Mouse (Mus musculus) cerebellum, adult 8-10 months (tissue): ENCODE measurements around the gene Grm1.

Experiments used
- DNase-seq: peaks from one replicate; pipeline ENCODE4 v3.0.0; 2022

The Grm1 gene

DNA sequence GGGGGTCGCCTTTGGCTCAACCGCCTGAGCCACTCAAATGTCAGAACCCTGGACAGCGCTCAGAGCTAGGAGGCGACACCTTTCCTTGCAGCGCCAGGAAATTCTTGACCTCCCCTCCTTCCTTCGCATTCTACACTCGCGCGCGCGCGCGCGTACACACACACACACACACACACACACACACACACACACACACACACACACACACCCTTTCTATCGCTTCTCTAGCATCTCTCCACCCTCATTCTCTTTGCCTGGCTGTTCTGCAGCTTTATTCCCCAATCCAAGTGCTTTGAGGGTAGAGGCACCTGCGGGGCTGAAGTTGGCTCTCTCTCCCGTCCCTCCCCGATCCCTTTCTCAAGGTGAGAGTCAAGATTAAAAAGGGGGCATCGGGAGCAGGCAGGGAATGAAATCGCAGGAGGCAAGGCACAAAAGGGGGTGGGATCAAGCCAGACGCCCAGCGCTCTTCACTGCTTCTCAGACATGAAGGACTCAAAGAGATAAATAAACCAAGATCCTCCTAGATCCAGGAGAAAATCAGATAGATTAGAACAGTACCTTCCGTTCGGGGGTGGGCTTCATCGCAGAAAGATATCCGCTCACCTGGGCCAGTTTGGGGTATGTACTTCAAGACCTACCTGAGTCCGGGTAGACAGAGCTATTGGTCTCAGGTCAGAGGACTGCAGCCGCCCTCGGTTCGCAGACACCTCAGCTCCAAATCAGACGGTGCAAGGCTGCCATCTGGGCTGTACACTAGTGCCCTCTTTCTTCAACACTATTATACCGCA lies at the start of gene Grm1:
Gene Grm1, minus strand, starts transcription at position 746 of the 788 bp plus-strand sequence.
- peak; percentile 79 for DNase-seq

DNA sequence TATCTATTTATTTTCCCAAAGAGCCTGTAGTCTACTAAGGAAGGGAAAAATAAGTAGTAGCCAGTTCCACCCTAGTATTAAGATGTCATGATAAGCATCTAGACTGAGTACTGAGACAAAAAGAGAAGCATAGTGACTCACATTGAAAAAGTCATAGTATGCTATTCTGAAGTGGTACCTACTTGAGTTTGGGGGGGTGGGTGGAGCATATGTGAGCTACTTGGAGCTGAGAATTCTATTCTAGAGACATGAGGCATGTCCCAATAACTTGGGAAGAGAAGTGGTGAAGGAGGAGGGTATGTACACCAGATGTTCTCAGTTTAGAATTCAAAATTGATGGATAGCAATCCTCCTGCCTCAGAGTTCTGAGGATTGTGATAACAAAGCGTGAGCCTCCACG lies 39.6 kb upstream of the Grm1 start:
- no peak for DNase-seq

DNA sequence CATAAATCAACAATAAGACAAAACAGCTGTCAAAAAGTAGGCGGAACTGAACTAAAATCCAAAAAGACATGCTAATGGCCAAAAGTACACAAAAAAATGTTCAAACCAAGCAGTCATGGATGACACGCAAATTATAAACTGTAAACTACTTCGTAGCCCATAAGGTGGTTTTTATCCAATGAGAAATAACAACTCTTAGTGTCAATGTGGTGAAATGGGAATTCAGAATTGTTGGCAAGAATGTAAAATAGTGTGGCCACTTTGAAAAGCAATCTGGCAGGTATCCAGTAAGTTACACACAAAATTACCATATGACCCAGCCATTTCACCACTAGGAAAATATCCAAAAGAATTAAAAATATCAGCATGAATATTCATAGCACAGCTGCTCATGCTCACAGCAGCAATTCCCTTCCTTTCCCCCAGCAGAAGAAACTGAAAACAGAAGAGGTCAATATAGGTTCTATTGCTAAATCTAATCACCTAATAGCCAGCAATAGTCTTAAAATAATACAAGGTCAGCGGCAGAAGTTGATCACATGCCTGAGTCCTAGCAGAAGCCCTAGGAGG lies 16.4 kb upstream of the Grm1 start:
- no peak for DNase-seq

DNA sequence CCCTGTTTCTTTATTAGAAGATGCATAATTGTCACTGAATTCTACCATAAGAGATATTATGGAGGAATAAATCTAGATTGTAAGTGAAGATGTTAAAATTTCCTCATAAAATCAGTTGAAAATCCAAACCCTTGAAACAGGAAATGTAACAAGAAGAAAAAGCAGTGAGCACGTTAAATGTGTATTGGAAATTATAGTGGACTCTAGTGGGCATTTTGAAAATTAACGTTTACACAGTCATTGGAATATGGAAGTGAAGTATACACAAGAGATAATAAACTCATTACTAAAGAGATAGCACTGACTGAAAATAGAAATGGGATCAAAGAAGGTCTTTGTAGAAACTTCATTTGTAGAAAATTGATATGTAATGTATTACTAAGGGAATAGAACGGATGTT lies 4.2 kb upstream of the Grm1 start:
- no peak for DNase-seq

DNA sequence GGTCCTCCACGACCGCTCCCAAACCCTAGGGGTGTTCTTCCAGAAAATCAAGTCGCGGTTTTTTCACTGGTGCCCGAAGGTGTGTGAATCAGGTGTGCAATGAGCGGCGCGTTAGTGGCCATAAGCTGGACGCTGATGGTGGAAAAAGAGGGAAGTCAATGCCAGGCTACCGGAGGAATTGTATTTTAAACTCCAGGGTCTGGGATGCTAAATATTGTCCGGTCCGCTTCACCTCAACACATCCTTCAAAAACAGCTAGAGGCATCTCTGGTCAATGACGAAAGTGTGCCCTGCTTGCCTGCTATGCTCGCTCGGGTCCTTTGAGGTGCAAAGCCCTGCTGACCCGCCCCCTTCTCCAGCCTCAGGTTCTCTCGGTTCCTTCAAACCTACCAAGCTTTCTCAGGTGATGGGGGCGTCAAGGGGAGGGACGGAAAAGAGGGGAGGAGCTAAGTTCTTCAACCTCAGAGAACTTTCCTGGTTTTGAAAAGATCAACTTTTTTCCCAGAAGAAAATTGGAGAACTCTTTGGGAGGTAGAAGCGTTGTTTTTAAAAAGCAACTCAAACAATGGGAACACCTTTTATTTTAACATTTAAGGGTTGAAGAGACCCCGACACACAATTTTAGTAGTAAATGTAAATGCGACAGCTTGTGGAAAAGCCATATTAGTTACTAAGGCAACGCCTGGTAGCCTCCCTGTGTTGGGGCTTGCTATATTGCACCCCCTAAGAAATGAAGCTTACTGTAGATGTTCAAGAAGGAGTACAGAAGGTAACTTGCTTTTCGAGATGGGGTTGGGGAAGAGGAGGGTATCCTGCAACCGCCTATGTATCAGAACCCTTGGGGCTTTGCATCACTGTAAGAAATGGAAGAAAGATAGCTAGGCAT lies 1.2 kb downstream of the Grm1 start:
- peak; percentile 54 for DNase-seq

DNA sequence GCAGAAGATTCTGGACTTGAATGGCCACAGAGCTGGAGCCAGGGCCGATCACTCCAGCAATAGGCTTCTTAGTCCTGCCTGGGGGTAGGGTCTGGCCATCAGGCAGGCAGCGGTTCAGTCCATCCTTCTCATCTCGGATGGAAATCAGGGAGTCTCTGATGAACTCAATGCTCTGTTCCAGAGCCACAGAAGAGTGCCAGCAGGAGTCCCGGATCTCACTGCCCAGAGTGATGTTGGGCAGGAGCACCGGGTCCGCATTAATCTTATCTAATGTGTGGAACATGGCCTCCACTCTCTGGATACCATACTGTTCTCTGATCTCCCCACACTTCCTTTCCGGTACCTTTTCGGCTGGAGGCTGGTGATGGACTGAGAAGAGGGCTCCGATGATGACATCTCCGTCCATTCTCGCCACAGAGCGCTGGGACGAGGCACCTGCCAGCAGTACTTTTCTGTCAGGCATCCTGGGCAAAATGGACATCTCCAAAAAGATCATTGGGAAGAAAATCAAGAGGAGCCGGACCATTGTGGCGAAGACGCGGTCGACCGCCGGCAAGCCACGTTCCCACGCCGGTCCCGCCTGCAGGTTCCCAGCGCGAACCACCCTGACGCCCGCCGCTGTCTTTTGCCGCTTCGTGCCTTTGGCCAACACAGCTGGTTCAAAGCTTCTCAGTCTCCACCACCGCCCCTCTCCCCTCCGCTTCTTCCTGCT lies 2.0 kb downstream of the Grm1 start:
- peak; percentile 53 for DNase-seq

GRCm38 (mm10) chr10:11079506-11079905 lies 2.6 kb downstream of the Grm1 start:
- DNase-seq, result no peak

- no peak for DNase-seq
Observed at GRCm38 (mm10) chr10:11065136-11065535, 17.0 kb downstream of the Grm1 start.

DNA sequence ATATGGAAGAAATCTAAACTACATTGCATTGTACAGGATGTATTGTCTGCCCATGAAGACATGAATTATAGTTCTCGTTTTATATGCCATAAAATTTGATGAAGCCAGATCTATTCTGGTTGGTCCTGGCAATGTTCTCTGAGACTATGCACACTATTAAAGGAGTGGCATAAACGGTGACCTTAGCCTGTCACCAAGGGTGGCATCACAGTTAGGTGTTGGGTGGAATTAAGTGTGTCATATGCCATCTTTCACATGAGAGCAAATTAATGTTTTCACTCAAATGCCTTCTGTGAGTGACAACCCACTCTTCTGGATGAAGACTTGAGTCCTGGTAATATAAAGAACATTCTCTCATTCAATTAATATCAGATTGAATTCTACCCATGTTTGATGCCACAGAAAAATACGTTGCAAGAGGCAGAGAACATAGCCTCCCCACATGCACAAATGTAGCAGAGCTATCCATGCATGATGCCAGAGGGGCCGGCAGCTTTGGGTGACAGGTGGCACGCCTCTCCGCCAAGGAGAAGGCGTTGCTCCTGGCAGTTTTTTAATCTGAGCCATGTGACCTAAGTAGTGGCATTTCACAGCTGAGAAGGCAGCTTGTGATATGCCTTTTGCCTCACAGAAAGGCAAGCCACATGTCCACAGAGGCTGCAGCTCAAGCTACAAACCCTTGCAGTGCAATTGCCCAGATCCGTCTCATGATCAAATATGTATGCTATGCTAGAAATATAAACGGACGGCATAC lies 20.7 kb downstream of the Grm1 start:
- DNase-seq, result peak; percentile 85

GRCm38 (mm10) chr10:11049361-11049760 lies 32.8 kb downstream of the Grm1 start:
- no peak for DNase-seq

DNA sequence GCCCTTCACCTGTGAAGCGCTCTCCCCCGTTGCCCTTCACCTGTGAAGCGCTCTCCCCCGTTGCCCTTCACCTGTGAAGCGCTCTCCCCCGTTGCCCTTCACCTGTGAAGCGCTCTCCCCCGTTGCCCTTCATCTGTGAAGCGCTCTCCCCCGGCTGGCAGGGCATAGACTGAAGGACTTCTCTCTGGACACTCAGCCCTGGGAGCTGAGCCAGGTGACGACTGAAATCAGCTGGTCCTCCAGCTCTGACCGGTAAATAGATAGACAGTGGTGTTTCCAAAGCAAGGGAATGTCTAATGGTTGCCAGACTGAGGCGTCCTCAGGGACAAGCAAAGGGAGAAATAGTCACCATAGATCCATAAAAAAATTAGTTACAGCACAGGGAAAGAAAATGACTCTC lies 36.7 kb downstream of the Grm1 start:
- peak; percentile 59 for DNase-seq

GRCm38 (mm10) chr10:11044455-11045106 lies 37.6 kb downstream of the Grm1 start:
- DNase-seq, result no peak

- no peak for DNase-seq
Observed at GRCm38 (mm10) chr10:11039323-11039722, 42.8 kb downstream of the Grm1 start.

DNA sequence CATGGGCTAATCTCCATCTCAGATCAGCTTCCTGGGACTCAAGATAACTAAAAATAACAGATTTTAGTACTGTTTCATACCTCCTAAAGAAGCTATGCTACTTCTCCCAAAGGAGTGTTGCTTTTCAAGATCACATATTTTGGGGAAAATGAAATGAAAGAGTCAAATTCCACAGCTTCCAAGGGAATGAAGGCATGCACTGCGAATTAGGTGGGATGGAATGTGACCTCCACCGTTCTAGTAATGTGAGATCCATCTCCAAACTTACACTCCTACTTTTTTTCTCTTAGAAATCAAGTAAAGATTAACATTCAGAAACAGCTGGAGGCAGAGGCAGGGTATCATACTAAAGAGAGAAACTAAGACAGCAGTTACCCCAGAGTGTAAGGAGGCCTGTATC lies 49.9 kb downstream of the Grm1 start:
- no peak for DNase-seq

DNA sequence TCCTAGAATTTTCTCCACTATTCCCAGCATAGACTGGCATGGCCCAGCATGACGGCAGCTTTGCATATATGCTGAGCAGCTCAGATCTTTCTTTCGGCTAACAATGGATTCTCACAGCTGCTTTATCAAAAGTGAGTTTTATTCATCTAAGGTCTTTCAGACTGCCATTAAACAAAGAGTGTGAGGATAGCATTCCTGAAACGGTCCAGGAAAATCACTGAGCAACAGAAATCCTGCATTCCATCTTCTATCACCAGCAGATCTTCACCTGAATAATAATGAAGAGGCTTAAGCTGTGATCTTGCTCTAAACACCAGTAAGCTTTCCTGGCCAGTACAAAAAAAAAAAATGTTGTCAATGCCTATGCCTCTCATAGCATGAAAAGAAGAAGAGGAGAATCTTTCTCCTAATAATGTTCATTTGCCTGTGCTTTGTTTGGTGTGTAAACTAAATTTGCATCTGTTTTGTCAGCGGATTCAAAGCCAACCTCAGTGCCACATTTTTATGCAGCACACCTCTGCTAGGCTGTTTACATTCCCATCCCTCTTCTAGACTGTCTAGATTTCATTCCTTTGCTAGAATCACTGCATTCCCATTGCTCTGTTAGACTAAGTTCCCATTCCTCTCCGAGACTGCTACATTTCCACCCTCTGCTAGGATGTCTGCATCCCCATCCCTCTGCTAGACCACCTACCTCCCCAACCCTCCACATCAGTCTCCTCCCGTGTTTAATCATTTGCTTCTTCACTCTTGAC lies 56.2 kb downstream of the Grm1 start:
- no peak for DNase-seq

DNA sequence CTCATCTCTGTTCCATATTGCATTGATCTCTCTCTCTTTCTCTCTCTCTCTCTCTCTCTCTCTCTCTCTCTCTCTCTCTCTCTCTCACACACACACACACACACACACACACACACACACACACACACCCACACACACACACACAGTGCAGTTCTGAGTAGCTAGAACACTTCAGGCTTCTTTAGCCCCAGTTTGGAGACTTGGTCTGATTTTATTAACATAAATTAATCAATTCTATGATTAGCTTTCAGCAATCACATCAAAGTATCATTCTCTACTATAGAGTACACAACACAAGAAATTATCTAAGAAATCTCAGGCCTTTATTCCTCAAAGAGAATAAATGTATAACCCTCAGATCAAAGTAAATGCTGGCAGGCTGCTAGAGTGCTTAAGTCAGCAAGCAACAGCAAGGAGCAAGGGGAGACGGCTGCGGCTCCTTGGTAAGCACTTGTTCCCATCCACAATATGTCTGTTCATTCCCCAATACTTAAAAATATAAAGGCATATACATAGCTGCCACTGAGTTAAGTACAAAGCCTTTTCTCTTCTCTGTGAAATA lies 63.1 kb downstream of the Grm1 start:
- no peak for DNase-seq

DNA sequence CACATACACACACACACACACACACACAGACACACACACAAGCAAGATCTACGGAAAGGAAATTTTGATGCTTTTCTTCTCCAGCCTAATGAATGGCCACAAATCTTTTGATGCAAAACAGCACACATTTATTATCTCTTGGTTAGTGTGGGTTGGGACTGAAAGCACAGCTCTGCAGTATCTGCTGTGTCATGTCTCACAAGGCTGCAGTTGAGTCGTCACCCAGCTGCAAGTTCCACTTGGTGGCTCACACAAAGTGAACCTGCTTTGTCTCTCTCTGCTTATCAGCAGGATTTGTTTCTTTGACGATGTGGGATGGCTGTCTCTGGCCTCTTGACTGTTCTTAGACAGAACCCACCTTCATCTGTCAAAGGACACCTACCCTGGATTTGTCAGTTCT lies 68.5 kb downstream of the Grm1 start:
- DNase-seq, result no peak

DNA sequence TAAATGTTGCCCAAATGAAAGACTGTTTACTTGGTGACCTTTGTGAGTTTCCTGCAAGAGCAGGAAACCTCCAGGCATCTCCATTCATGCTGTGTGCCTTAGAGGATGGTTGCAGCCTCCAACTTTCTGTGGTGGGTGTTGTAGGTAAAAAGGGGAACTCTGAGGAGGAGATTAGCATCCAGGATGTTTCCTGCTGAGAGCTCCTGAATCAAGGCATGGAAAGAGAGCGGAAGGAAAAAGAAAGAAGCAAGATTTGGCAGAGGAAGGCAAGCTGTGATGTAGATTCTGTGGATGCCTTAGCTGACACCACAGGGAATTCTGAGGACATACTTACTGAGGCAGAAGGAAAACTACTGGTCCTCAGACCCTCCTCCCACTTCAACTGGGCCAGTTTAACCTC lies 85.4 kb downstream of the Grm1 start:
- DNase-seq, result no peak

DNA sequence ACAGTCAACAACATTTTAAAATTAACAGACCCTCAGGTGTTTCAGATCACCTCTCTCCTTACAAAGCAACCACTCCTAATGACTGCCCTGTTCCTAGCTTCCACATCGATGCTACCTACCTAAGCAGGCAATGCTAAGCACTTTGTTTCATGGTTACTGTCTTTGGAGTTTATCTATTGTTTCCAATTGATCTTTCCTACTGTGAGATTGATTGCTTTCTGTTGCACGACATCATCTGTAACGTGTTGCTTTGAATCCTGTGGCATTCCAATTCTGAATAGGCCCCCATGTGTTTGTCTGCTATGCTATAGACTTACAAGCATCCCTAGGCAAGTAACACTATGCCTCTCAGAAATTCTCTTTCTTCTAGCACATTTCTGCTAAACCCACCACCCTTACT lies 90.4 kb downstream of the Grm1 start:
- no peak for DNase-seq

DNA sequence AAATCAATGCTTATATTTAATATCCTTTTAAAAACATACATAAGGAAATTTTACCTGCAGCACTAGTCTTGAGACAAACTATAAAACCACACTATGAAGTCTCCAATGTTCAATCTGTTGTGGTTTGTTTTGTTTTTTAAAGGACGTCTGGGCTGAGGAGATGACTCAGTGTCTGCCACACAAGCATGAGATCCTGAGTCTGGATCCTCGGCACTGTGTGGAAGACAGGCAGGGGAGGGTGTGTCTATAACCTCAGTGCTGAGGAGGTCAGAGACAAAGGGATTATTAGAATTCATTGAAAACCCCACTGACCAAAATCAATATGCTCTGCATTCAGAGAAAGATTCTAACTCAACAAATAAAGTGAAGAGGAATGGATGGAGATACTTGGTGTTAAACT lies 110.8 kb downstream of the Grm1 start:
- no peak for DNase-seq
